Mouse (Mus musculus) thymus, postnatal 36 days (tissue): ENCODE measurements around the gene Rnf212b.

Experiments
- DNase-seq, 2 experiments: peaks; one replicate each; pipeline ENCODE4 v3.0.0; 2022; ENCODE audit warnings: mixed read lengths in 2 of 2

Rnf212b gene

DNA sequence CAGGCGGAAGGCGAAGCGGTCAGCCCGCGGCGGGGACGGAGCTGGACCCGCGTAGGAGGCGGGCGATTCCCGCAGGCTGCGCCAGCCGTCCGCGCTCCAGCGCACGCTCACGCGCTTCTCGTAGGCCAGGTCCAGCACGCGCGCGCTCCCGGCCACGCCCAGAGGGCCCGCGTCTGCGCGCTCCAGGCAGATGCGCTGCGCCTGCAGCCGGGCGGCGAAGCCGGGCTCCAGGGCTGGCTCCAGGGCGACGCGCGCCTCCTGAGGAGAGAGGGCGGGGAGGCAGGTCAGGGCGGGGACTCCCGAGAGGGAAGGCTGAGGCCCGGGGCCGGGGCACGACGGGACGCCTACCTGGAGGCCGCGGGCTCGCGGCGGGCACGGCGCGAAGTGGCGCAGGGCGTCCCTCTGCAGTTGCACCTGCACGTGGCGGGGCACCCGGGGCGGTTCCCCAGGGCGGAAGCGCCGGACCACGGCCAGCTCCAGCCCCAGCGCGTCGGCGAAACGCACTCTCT is 62.7 kb downstream of the Rnf212b start:
- DNase-seq = peak; percentile 76 to 87

GRCm38 (mm10) chr14:54877048-54877715 is 63.2 kb downstream of the Rnf212b start, which contains the start of gene Ppp1r3e:
Gene Ppp1r3e (minus strand): TSS chr14:54877550.
- peak; percentile 63 to 65 for DNase-seq

DNA sequence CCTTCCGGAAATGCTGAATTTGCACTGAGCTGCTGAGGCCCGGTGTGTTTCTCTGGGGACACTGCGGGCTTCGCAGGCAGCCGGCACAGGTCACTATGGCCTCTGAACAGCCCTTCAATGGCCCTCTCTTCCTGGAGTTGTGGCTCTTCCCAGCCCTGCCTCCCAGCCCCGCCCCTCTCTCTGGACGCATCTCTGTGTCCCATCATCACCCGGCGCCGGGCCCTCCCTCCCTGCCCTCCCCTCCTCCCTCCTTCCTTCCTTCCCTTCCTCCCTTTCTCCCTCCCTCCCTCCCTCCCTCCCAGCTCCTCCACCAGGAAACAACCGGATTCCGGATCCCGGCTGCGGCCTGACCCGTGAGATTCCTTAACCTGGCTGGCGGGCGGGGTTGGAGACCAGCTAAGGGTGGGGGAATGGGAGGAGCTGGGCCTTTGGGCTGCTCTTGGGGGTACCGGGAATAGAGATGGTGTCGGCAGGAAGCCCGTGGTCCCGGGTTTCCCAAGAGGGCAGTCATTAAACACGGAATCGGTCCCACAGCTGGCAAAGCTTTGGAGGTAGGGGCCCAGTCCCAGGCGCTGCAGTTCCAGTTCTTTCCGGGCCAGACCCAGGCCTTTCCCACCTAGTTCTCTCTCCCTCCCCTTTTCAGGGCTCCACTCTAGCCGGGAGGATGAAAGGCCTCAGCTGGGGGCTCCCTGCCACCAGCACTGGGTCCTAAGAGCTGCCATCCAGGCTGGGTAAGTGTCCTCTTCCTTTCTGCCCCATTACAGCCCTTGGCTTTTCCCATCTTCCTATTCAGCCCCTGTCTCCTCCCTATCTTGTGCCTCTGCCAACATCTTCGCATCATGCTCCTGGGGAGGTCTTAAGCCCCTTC is 69.4 kb downstream of the Rnf212b start, which contains the start of the genes Bcl2l2 and Gm20521:
Gene Bcl2l2, plus strand, starts transcription at position 224 of the 868 bp plus-strand sequence.
Gene Gm20521, plus strand, starts transcription at position 288 of the 868 bp plus-strand sequence.
- peak; percentile 33 to 42 for DNase-seq

GRCm38 (mm10) chr14:54884022-54884712 is 70.2 kb downstream of the Rnf212b start:
- no peak for DNase-seq

- no peak for DNase-seq
These were observed 71.4 kb downstream of the Rnf212b start for GRCm38 (mm10) chr14:54885309-54885708.

GRCm38 (mm10) chr14:54892200-54892599 is 78.3 kb downstream of the Rnf212b start, which contains the start of gene Pabpn1:
Gene Pabpn1 (plus strand): TSS chr14:54892500.
- no peak for DNase-seq

DNA sequence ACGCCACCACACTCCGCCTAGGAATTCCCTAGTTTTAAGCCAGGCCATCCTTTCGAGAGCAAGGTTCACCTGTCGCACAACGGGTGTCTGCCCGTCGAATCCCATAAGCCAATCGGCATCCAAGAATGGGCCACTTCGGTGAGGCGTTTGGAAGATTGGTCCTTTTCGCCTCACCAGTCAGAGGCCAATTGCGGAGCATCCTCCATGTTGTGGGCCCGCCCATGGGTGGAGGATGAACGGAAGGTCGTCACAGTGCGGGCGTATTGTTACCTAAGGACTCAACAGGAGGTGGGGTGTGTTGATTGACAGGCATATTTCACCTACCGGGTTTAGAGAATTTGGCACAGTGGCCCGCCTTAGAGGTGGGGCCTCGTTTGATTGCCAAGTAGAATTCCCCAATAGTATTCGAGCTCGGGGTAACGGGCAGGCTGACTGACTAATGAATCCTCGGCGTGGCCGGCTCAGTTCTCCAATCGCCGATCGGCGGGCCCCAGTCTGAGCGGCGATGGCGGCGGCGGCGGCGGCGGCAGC is 79.8 kb downstream of the Rnf212b start:
- DNase-seq = peak; percentile 95 to 97

- DNase-seq = peak in 1 of 2 experiments; percentile 20
These were observed 80.6 kb downstream of the Rnf212b start for GRCm38 (mm10) chr14:54894296-54895151.

DNA sequence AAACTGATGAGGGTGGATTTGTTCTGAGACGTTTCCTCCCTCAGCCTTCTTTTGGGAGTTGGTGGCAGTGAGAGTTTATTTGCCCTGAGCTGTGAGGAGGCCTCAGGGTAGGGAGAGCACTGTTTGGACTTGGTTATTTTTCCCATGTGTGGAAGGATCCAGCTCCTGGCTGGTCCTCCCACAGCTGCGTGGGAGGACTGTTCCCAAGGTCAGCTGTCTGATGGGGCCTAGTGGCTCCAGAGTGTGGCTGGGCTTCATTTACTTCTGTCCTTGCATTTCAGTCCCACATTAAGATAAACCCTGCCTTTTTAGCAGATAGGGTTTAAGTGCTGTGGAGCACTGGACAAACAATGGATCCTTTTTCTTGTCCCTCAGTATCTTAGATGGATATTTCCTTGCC is 83.5 kb downstream of the Rnf212b start:
- no peak for DNase-seq

DNA sequence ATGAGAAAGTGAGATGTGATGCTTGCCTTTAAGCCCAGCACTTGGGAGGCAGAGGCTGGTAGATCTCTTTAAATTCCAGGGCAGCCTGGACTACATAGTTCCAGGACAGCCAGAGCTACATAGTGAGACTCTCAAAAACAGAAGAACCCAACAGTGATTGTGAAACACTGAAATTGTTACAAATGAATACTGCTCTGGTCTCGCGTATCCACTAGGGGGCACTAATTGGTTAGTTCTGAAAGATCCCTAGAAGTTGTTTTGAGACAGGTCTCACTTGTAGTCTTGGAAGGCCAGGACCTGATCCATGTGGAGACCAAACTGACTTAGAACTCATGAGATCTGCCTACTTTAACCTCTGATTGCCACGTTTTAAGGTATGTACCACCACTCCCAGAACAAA is 86.4 kb downstream of the Rnf212b start:
- peak; percentile 30 to 44 for DNase-seq

DNA sequence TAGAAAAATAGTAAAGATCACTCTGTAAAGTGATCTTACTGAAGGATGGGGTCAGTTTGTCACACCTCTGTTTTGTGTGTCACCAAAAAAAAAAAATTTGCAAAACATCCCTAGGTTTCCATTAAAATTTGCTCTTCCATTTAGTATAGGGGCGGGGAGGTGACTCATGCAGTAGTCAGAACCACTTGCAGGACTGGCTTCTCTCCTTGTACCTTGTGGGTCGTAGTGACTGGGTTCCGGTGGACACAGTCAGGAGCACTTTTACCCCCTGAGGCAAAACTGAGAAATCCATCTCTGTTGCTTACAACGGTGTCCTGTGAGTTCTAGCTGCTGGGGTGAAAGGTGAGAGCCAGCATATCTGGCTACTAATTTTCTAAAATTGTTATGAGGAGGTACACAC is 89.7 kb downstream of the Rnf212b start:
- DNase-seq = no peak
